Mouse (Mus musculus) large intestine, adult 2 months (tissue): Measurements from ENCODE around the gene Lyz1. TPM values are rescaled to one million over a fixed set of nuclear protein-coding genes. Genes with fewer than 3 reads are reported as not detected.
"Not testable (repeated sequence)": the region's sequence is repeated elsewhere in the genome, so short reads cannot be mapped to it uniquely, and the experiment has no call there.

Experiments
- DNase-seq: peaks from one replicate; pipeline ENCODE4 v3.0.0-alpha.2; 2012; ENCODE audit warnings: low read depth, low spot score
- WGBS: fragments of 180-500 bp; shearing (Covaris S2); methylation state at CpG from one replicate; pipeline ENCODE4 v1.1.7; 2018; 5-methylcytosine and 5-hydroxymethylcytosine counted together
- polyA plus RNA-seq: library from polyadenylated mRNA; depleted of rRNA; stranded (reverse); fragments of >200 nt; gene quantifications from 2 replicates; pipeline ENCODE4 v1.2.3, GENCODE M21; 2012

The Lyz1 gene
- polyA plus RNA-seq, 1 experiment, result 8,337 TPM

- DNase-seq, result no peak
- 91% methylated on average over 9 of the region's 9 CpGs for WGBS
Observed at GRCm38 (mm10) chr10:117288197-117289033, 4.3 kb downstream of the Lyz1 start.

- 69% methylated on average over 3 of the region's 3 CpGs for WGBS
- DNase-seq, result no peak
Observed at GRCm38 (mm10) chr10:117287226-117287850, 5.3 kb downstream of the Lyz1 start.

DNA sequence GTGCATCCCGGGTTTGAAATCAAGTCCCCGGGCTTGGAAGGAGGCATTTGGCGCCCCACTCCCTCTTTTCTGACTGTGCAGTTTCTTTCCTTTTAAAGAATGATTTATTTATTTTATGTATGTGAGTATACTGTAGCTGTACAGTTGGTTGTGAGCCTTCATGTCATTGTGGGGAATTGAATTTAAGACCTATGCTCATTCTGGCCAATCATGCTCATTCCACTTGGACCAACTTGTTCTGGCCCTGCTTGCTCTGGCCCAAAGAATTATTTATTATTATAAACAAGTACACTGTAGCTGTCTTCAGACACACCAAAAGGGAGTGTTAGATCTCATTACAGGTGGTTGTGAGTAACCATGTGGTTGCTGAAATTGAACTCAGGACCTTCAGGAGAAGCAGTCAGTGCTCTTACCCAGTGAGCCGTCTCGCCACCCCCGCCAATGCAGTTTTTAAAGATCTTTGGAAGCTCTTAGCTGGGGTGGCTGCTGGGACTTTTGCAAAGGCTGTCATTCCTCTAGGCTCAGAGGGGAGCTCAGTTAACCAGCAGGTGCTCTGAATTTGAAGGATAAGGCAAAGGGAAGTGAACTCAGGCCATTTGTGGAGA, 6.2 kb downstream of the Lyz1 start:
- 87% methylated on average over 6 of the region's 6 CpGs for WGBS
- DNase-seq, result no peak

- 76% methylated on average over 4 of the region's 7 CpGs for WGBS
- DNase-seq, result not testable (repeated sequence)
Observed at GRCm38 (mm10) chr10:117285584-117285983, 7.1 kb downstream of the Lyz1 start.

DNA sequence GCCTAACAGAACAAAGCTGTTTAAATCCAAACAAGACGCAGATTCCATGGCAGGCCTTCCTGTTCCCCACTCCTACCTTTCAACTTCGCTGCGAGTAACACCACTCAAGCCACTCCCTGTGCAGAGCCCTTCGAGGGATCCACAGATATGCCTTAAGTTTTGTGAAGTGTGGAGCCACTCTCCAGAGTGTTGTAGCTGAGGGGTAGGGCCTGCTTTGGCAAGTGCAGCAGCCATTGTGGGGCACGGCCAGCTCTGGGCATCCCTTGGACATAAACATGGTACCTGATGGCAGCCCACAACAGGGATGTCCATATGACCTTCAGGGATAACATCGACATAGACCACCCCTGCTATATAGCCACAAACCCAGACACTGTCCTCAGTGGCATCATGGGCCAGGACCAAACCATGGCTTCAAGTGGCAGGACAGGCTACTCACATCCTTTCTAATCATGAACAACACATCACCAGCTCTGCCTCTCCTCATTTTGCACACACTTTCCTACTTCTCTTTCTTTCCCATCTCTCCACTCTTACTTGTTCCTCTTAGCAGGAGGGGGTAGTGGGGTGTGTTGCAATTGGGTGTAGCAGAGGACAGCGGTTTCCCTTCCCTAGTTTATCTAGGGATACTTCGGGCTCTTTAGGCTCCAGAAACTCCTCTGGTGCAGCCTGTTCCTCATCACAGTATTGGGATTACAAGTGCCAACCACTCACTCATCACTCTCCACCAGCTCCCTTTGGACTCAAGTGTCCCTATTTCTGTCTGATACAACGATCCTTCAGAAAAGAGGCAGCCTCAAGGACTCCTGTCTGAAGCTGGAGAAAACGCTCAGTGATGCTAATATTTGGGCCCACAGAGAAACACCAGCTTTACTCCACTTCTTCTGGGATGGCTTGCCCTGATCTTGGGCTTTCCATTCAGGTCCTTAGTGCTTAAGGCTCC, 7.8 kb downstream of the Lyz1 start:
- no peak for DNase-seq
- WGBS, result 78% methylated on average over 10 of the region's 10 CpGs

DNA sequence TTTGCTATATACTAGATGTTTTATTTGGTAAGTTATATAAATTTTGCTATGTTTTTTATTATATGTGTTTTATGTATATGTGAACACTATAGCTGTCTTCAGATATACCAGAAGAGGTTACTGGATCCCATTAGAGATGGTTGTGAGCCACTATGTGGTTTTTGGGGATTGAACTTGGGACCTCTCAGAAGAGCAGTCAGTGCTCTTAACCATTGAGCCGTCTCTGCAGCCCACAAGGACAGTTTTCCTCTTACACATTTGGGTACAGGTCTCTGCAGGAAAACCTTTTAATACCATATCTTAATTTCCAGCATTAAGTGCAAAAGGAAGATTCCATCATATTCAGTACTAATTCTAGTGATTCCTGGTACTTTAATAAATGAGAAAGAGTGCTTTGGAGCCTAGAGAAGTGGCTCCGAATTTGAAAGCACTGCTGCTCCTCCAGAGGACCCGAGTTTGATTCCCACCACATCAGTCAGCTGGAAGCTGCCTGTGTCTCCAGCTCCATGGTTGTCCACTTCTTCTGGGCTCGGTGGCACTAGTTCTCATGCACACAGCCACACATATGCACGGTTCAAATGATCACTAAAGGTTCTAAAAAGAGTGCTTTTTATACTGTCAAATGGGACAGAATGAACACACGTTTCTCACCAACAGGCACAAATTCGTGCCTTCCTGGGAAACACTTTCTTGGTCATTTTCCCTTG, 8.6 kb downstream of the Lyz1 start:
- no peak for DNase-seq
- 76% methylated on average over 7 of the region's 7 CpGs for WGBS

GRCm38 (mm10) chr10:117283196-117283595, 9.5 kb downstream of the Lyz1 start:
- DNase-seq, result not testable (repeated sequence)
- 90% methylated on average over 4 of the region's 4 CpGs for WGBS

DNA sequence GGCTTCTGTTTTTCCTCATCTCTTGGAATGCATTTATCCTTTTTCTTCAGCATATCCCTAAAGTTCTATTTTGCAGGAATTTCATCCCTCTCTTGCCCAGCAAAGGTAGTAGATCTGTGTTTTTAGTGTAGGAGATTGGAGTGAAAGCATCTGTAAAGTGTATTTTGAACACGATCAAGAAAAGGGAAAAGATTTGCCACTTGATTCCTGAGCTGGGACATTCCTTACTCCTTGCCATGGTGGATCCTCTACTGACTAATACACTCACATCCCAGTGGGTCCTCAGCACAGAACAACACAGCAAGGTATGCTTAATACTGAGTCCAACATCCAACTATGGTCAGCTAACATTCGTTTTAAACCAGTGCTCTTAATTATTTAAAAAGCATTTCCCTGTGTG, 10.1 kb downstream of the Lyz1 start:
- WGBS, result 63% methylated on average over 2 of the region's 2 CpGs

GRCm38 (mm10) chr10:117282049-117282448, 10.6 kb downstream of the Lyz1 start, which contains the start of gene Lyz2:
Lyz2 (minus strand) TSS chr10:117282321.
- 32% methylated on average over 4 of the region's 4 CpGs for WGBS
- no peak for DNase-seq

More for the DNA sequence above, 10.1 kb downstream of the Lyz1 start:
- no peak for DNase-seq

DNA sequence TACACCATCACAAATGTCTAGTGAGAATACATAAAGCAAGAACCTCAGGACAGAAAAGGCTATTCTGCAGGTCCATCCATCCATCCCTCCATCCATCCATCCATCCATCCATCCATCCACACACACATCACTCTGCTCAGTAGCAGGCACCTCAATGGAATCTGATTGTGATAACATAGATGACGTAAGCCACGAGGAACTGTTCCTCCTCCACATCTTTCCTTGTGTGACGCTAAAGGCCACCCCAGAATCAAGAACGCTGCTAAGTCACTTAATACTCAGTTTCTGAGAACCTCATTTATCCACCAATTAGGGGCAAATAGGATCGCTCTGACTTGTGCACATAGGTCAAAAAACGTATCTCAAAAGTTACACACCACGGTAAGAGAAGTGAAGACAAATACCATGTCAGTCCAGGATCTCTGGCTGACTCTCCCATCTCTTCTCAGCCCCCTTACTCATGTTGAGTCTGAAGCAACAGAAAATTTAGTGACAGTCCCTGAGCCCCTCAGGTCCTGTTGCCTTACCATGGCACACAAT, 11.2 kb downstream of the Lyz1 start:
- DNase-seq, result no peak
- WGBS, result 80% methylated on average over 7 of the region's 7 CpGs

DNA sequence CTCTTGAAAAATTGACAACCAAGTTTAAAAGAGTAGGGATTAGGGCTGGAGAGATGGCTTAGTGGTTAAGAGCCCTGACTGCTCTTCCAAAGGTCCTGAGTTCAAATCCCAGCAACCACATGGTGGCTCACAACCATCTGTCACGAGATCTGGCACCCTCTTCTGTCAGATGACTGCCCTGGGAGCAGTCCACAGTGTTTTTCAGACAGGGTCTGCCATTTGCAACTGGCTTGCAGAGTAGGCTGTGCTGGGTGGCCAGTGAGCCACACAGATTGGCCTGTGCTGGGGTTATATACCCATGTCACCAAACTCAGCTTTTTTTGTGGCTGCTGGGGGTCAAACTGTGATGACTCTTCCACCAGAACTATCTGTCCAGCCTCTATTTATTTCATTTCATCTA, 12.7 kb downstream of the Lyz1 start:
- 50% methylated on average over 1 of the region's 1 CpGs for WGBS
- DNase-seq, result no peak

DNA sequence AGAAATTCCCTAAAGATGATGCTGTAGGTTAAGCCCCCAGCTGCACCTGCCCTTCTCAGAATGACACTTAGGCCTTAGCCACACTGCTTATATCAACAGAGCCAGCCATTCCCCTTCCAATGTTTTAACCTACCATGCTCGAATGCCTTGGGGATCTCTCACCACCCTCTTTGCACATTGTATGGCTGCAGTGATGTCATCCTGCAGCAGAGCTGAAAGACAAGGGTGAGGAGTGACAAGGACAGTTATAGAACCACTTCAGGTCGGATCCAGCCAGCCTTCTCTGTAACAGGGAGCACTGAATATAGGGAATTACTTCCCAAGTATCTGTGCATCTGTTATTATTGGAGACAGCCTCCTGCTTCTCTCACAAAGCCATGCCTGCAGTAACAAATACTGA, 14.2 kb downstream of the Lyz1 start:
- DNase-seq, result not testable (repeated sequence)
- WGBS, result 53% methylated on average over 2 of the region's 2 CpGs

- DNase-seq, result not testable (repeated sequence)
- 84% methylated on average over 9 of the region's 9 CpGs for WGBS
Observed at GRCm38 (mm10) chr10:117277779-117278178, 14.9 kb downstream of the Lyz1 start.

- 79% methylated on average over 10 of the region's 10 CpGs for WGBS
- DNase-seq, result no peak
Observed at GRCm38 (mm10) chr10:117275681-117276369, 16.8 kb downstream of the Lyz1 start.

DNA sequence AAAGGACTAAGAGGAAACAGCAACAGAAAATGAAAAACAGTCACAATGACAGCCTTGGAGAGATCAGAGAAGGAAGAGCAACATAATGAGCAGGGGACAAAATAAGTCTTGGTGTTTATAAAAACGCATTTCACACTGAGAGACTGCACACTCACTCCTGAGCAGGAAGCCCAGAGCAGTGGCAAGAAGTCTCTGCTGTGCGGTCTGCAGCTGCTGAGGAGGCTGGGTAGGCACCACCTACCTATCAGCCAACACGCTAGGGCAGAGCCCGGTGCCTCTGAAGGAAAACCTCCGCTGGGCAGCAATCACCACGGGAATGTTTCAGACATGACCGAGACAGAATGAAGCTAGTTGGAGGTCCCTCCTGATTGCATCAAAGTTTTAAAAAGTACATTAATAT, 18.0 kb downstream of the Lyz1 start:
- WGBS, result 76% methylated on average over 4 of the region's 7 CpGs
- not testable (repeated sequence) for DNase-seq

DNA sequence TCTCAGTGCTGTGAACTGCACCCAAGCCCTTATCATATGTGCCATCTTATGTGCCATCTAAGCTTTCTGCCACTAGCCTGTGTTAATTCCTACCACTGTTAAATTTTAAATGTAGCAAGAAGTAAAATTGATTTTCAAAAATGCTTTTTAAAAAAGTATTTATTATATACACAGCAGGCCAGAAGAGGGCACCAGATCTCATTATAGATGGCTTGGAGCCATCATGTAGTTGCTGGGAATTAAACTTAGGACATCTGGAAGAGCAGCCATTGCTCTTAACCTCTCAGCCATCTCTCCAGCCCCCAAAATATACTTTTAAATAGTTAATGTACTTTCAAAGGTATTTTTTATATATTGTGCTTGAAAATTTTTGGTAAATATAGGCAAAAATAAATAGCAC, 20.6 kb downstream of the Lyz1 start:
- DNase-seq, result no peak

GRCm38 (mm10) chr10:117259870-117260269, 32.8 kb downstream of the Lyz1 start:
- no peak for DNase-seq

- WGBS, result 83% methylated on average over 12 of the region's 12 CpGs
Observed at GRCm38 (mm10) chr10:117238603-117239002, 54.1 kb downstream of the Lyz1 start, which contains the start of gene 9530003J23Rik. 9530003J23Rik (minus strand) TSS chr10:117238703.

More at GRCm38 (mm10) chr10:117238603-117239002, 54.1 kb downstream of the Lyz1 start, which contains the start of gene 9530003J23Rik:
- DNase-seq, result no peak
